Mouse (Mus musculus) Muller cell, postnatal 12 days (primary cell): ENCODE results near the gene Srpx2.

Source experiments
- DNase-seq: peaks from one replicate; pipeline ENCODE4 v3.0.0-alpha.2; 2015; ENCODE audit errors: inconsistent ontology term

The Srpx2 gene

DNA sequence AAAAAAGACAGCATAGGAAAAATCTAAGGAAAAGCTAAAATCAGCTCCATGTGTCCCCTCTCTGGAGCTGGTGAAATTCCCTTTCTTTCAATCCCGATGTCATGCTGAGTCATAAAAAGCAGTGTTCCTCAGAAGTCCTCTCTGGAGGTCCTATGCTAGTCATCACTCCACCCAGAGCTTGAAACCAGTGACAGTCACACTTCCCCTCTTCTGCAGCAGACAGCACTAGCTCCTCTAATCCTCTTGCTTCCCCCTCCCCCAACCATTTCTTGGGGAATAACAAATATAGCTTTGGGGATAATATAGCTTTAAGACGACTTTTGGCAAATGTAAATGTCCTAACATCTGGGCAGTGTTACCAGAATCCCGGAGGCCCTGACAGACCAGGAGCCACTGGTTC, at the start of gene Srpx2:
TSS of gene Srpx2 (plus strand) at position 166 of the 400 bp plus-strand sequence.
- no peak for DNase-seq

DNA sequence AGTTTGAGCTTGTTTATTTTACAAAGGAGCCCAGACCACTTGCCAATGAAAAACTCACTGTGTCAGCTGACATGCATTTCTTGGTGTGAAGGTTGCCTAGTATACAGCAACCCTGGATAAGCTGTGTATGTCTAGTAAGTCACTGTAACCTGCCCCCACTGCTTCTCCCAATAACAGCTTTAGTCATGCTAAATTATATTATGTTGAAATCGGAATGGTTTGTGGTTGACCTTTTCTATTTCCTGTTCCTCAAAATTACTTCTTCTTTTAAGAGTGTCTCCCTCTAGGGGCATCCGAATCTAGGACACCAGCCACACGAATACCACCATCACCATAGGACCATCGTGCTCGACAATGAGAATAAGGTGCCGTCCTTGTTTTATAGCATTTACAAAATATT, 38.5 kb upstream of the Srpx2 start:
- DNase-seq: no peak

DNA sequence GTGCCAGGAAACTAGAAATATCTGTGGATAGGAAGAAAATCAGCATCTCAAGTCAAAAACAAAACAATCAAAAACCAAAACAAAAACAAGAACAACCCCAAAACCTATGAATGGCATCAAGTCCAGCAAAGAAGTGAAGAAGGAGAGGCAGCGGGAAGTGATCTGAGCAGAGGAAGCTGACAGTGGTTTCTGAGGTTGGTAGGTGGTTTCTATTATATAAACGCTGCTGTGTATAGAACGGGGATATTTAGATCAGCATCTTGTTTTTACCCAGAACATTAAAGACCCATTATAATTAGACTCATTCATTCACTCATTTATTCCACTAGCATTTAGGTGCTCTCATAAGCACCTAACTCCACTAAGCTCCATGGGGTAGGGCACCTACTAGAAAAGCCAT, 20.9 kb upstream of the Srpx2 start:
- DNase-seq: no peak

DNA sequence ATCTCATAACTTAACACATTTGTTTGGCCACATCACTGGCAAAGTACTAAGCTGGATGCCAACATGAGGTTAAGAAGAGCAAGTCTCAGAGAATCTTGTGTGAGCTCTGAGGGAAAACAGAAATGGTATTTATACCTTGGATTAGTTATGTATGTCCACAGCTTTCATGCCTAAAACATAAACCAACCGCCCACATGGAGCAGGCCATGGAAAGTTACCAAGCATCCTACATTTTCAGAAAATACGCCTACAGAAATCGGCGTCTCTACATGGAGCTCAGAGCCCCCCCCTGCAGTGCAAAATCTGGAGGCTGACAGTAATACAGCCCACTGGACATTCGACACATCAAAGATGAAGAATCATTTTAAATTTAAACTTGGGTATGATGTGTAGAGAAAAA, 20.1 kb upstream of the Srpx2 start:
- no peak for DNase-seq

DNA sequence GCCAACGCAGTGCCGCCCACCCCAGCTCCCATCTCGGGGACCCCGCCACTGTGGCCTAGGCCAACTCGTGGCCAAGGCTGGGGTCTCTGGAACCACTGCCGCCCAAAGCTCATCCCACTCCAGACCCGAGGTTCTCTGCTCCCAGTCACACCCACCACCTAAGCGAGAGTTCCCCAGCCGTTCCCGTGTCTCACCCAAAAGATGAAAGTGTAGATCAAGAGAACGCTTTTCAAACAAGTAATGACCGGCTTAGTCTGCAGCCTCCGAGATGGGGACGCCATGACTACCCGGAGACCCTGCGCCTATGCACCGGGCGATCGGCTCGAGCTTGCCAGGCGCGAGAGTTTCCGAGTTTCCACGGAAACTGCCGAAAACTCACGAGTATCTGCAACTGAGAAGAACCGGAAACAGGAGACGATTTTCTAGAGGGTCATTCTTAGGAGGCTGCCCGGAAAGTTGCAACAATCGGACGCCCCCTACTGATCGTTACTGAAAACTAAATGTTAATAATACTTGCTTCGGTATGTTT, 10.1 kb upstream of the Srpx2 start, which contains the start of gene Tspan6:
TSS of gene Tspan6 (minus strand) at position 416 of the 529 bp plus-strand sequence.
- peak; percentile 54 for DNase-seq

DNA sequence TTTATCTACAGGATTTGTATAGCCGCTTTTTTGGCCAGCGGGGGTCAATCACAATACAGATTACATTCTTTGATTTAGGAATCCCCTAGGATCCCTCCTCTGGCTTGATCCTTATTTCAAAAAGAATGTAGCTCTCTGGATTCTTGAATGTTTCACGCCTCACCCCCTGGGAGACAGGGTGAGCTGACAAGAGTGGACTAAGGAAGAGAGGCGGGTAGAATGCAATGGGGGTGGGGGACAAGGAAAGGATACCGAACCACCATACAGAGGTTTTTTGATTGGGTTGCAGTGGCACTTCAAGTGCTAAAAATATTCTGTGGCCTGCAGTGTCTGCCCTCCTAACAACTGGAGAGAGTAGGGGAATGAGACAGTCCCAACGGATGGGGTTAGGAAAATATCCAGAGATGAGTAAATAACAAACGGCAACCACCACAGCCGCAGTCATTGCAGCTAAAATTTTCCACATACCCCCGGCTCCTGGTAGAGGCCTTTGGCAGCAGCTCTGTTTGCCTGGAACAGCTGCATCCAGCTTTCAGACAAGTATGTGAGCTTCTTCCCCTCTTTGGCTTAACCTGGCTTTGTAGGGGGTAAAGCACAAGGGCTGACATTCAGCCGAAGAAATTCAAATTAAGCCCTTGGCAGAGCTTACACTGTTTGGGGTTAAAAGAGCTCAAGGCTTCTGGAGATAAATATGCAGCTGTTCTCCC, 3.3 kb downstream of the Srpx2 start:
- no peak for DNase-seq

DNA sequence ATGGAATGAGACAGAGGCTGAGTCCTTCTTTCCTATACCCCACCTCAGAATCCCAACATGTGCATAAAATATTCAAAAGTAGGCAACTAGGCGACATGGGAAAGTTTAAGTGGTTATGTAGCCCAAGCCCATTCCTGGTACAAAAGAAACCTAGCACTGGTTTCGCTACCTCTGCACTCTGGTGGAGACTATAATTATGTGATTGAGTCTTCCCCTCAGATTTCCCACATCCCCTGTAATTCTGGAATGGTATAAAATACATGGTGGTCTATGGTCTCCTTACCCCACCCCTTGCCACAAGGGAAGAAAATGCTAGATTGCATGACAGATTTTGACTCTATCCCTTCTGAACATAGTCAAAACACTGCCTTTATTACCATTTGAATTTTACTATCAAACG, 4.8 kb downstream of the Srpx2 start:
- DNase-seq: no peak

DNA sequence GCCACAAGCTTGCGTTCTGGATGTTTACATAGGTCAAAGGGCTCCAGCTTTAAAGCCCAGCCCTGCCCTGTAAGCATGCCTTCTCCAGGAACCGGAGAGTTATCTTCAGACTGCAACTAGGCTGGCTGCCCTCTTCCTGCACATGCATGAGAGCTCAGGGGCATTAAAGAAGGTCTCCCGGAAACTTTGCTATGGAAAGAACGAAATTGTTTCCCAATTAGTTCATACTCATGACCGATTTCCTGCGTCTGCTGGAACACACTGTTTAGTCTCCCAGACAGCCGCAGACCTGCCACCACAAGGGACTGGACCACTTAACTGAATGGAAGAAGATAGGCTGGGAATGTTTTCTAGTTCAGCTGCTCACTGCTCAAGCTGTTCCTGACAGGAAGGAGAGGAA, 6.0 kb downstream of the Srpx2 start:
- no peak for DNase-seq

DNA sequence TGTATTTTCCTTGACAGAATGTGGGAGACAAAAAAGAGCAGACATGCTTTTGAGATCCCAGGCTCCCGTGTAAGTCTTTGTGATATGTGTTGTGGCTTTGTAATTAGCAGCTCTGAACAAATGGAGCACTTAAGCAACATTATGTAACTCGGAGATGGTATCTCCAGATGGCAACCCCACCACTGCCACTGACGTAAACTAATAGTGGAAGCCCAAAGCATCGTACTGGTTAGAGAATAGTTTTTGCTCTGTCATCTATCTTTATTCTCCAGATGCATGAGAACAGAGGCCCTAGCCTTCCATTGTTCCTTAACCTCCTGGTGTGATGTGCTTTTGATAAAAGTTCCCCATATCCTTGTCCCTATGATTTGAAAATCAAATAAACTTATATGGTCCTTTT, 13.0 kb downstream of the Srpx2 start:
- DNase-seq: no peak

DNA sequence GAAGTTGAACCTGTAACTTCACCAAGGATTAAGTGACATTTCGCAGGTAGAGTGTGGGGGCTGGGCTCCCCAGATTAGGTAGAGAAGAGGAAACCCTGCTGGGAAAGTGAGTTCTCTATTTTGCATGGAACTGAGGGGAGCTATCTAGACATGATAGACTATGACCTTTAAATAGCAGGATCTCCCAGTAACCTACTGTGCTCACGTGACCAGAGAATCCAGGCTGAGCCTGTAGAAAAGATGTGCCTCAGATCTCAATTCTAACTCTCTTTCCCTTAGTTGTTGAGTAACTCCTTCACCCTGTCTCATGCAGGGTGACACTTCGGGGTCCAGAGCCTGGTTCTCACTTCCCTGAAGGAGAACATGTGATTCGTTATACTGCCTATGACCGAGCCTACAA, 18.5 kb downstream of the Srpx2 start:
- DNase-seq: no peak

DNA sequence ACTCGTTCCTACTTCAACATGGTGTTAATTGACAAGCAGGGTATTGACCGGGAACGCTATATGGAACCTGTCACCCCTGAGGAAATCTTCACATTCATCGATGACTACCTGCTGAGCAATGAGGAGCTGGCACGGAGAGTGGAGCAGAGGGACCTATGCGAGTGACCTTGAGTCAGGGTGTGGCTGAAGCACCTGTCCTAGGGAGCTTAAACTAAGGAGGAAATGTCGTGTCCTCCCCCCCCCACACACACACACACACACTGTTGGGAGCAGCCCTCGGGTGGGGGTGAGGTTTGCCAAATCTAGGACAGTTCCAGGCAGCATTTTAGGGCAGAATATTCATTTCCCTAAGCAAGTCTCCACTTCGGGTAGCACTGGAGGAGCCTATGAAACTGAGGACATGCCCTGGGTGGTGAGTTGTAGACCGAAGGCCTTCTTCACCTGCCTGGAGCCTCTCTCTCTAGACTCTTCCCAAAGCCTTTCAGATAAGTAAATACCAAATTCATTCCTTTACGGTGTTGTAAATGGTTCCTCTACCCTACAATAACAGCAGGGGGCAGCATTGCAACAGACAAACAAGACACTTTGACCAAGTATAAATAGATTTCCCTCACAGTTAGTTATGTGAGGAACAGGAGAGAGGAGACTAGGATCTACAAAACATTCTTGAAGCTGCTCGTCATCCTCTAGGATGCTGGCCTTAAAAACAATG, 23.2 kb downstream of the Srpx2 start:
- DNase-seq: peak; percentile 22

DNA sequence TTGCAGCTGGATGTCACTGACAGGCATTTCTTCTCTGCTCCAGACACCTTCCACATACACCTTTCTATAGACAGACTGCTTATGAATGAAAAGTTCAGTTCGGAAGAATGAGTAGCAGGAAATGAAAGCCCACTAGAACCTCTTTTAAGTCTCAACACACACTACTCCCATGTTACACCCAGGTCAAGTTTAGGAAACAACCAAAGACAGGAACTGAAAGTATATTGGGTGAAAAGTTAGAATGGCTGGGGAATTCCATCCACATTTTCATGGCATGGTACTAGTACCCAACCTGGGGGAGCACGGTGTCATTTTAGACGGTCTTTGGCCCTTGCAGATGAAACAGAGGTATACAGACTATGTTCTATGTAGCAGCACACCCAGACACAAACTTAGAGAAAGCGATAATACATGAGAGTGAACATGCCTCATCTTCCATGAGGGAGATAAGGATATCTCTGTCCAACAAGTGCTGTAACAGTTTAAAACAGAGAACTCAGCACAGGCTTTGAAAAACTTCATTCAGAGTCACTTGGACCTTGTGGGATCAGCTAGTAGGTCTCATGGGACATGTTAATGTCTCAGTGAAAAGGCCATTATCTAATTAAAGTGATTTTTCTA, 28.5 kb downstream of the Srpx2 start:
- no peak for DNase-seq

DNA sequence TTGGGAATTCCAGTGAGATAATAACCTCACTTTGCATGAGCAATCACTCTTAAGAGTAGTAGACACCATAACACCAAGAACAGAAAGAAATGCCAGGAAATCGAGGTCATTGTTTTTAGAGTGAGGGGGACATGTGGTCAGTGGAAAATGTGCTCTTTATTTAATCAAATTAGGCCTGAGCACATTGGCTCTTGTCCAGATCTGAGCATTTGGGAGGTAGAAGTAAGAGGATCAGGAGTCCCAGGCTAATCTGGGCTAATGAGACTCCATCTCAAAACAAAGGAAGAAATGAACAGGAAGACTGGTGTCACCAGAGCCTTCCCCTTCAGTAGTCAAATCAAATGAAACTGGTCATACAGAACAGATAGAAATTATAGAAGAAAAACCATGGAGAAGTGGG, 31.3 kb downstream of the Srpx2 start:
- DNase-seq: peak; percentile 27

DNA sequence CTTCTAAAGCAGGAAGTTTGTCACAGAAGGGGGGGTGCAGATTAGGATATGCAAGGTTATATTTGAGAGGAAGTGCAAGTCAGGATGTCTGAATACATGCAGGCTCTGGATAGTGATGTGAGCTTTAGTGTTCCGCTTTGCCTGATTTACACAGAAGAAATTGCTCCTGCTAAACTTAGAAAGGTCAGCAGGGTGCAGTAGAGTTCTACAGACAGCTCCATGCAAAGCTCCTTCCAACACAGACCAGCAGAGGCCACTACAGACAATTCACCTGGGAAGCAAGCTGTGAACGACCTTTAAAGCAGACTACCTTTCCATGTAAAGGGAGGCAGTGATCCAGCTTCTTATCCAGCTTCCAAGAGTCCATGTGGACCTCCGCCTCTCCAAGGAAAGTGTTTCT, 39.2 kb downstream of the Srpx2 start:
- DNase-seq: peak; percentile 40

DNA sequence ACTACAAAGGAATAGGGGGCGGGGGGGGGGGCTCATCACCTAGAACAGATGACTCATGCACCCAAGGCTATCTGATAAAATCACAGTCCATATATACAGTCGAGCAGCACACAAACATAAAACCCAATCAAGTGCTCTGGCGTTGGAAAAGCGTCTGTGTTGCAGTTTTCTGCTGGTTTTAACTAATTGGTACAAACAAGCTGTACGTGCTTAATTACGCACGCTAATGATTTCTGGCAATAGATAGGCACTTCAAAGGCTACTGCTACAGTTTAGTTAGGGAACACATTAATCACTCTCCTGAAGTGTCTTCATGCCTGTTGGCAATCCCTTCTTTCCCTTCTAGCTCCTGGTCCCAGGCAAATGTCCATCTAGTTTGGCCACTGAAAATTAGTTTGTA, 46.4 kb downstream of the Srpx2 start:
- DNase-seq: no peak

DNA sequence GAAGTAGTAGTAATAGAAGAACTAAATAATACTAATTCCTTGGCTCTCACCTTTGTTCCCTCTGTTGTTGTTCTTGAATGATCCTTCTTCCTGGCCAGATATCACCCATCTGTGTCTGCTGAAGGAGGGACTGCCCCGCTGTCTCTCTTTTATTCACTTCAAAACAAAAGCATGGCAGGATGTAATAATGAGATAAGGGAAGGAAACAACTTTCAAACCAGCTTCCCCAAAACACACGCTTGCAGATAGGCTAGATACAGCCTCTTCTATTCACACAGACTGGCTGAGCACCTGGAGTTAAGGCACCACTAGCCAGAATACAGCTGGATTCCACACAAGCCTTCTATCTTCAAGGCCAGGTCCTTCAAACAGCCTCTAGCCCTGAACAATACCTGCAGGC, 52.4 kb downstream of the Srpx2 start:
- no peak for DNase-seq

DNA sequence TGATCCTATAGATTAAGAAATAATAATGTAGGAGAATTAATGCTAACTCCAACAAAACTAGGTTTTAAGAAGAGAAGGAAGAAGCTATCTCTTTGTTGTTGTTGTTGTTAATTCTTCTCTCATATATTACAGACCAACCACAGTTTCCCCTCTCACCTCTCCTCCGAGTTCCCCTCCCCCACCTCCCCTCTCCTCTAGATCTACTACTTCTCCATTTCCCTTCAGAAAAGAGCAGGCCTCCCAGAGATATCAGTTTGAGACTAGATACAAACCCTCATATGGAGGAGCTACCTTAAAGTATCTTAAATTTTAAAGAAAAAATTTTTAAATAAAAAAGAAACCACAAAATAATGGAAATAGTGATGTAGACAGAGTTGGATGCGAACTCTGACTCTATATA, 56.4 kb downstream of the Srpx2 start:
- no peak for DNase-seq

DNA sequence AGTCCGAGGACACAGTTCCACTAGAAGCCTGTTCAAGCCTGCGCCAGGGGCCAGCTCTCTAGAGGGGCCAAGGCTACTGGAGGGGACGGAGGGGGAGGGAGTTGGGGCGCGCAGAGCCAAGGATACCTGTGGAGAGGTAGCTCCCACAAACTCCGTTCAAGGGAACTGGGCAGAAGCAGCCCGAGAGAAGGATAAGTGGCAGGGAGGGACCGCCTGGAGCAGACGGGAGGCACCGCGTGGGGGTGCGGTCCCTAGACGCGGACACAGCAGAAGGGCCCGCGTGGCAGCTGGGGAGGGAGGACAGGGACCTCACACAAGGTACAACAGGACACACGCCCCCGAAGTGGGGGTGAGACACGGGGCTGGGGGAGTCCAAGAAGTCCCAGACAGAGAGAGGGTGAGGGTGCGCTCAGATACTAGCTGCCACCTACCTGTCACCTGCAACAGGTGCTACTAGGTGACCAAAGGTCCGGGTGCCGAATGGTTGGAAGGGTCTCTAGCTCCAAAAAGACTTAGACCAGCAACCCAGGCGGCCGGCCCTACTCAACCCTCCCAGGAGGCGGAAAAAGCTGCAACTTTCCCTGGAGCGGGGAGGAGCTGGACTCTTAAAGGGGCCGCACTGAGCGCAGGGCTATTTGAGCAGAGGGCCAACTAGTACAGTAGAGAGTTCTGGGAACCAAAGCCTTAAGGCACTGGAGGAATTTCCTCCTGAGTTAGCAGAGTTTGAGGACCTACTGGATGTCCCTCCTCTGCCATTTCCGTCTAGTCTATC, 73.2 kb downstream of the Srpx2 start, which contains the start of gene Sytl4:
TSS of gene Sytl4 (minus strand) at position 582 of the 772 bp plus-strand sequence.
- peak; percentile 17 for DNase-seq
